Comparison of ENCODE assay signal across 31 mouse cellular contexts in genomic region chr7:118371361-118371760, GRCm38 (mm10).
DNase-seq lines count a peak whose midpoint lies in the region; ATAC-seq and TF ChIP-seq lines count a peak whose summit lies in the region.
"Had no signal": no experiment of that assay in that cellular context is flagged by ENCODE, and none has a peak within 500 bp of the region (broad histone marks: within the 10 kb centered on the region; RNA-seq: fewer than 3 reads in every experiment).

No protein-coding gene starts in this region.

- no peak for ATAC-seq in intestine, postnatal 0 days
- ATAC-seq: forebrain, embryonic 15.5 days; inflammation-experienced regulatory T-cells, adult 6 months; midbrain, embryonic 15.5 days had no signal

- intact Hi-C loops in left cerebral cortex, postnatal 14 days (cut with DNase I) = no loop called here
- intact Hi-C loops in left cerebral cortex, postnatal 4 days (cut with DNase I) = no loop called here

- no peak overlapping the region for H3K4me2 ChIP-seq in intestine, postnatal 0 days (replicated peaks; ENCODE audit: low read depth)
- H3K4me2 ChIP-seq: embryonic facial prominence, embryonic 12.5 days; forebrain, embryonic 15.5 days; hindbrain, embryonic 15.5 days; limb, embryonic 13.5 days; liver, embryonic 11.5 days; lung, embryonic 15.5 days; midbrain, embryonic 15.5 days; neural tube, embryonic 15.5 days had no signal

- peak; percentile 47 to 53 for DNase-seq in frontal cortex, postnatal 36 days (ENCODE audit: low spot score in 2 of 2)
- DNase-seq in frontal cortex, postnatal 25 days (ENCODE audit: low spot score in 2 of 2) = no peak
- peak; percentile 24 to 37 for DNase-seq in left cerebral cortex, postnatal 14 days (ENCODE audit: low spot score in 2 of 2)
- DNase-seq in left cerebral cortex, postnatal 4 days = no peak
- DNase-seq in NIH3T3 (ENCODE audit: low read depth) = peak; percentile 42
- peak; percentile 48 for DNase-seq in layer of hippocampus, adult 9-10 months (ENCODE audit: low spot score)
- DNase-seq in cerebellum, adult 9-11 months = no peak
- DNase-seq: adrenal gland, adult 2 months; adrenal gland, postnatal 36 days; cerebellum, adult 2 months; cerebellum, postnatal 25 days; gastrocnemius, postnatal 14 days; heart, postnatal 14 days; kidney, adult 18-20 months; kidney, postnatal 4 days; retina, postnatal 1 day; spleen, adult 18-20 months; thymus, adult 18-20 months; thymus, postnatal 25 days had no signal

- no peaks in the 10 kb centered on the region for H3K4me1 ChIP-seq in intestine, postnatal 0 days (replicated peaks; ENCODE audit: control insufficient read depth, insufficient read depth, low read length)
- H3K4me1 ChIP-seq: embryonic facial prominence, embryonic 12.5 days; forebrain, embryonic 15.5 days; hindbrain, embryonic 15.5 days; lung, embryonic 15.5 days; midbrain, embryonic 10.5 days; midbrain, embryonic 15.5 days; neural tube, embryonic 15.5 days had no signal

- H3K27me3 ChIP-seq in intestine, postnatal 0 days (replicated peaks; ENCODE audit: control insufficient read depth, insufficient read depth, low read length) = no peaks in the 10 kb centered on the region
- H3K27me3 ChIP-seq: embryonic facial prominence, embryonic 12.5 days; forebrain, embryonic 15.5 days; hindbrain, embryonic 15.5 days; limb, embryonic 13.5 days; lung, embryonic 15.5 days; midbrain, embryonic 15.5 days; neural tube, embryonic 15.5 days had no signal

- no peaks in the 10 kb centered on the region for H3K36me3 ChIP-seq in intestine, postnatal 0 days (ENCODE audit: control insufficient read depth, insufficient read depth)
- H3K36me3 ChIP-seq: embryonic facial prominence, embryonic 12.5 days; forebrain, embryonic 15.5 days; hindbrain, embryonic 10.5 days; hindbrain, embryonic 15.5 days; limb, embryonic 13.5 days; lung, embryonic 15.5 days; midbrain, embryonic 10.5 days; midbrain, embryonic 15.5 days; neural tube, embryonic 15.5 days had no signal

- H3K27ac ChIP-seq in intestine, postnatal 0 days (ENCODE audit: low read depth, low read length) = no peak overlapping the region
- H3K27ac ChIP-seq: embryonic facial prominence, embryonic 12.5 days; forebrain, embryonic 15.5 days; hindbrain, embryonic 10.5 days; hindbrain, embryonic 15.5 days; limb, embryonic 13.5 days; lung, embryonic 15.5 days; midbrain, embryonic 10.5 days; midbrain, embryonic 15.5 days; neural tube, embryonic 15.5 days had no signal

- H3K9ac ChIP-seq in intestine, postnatal 0 days (ENCODE audit: low read depth, low read length) = no peak overlapping the region
- H3K9ac ChIP-seq: embryonic facial prominence, embryonic 12.5 days; forebrain, embryonic 15.5 days; hindbrain, embryonic 15.5 days; limb, embryonic 13.5 days; lung, embryonic 15.5 days; midbrain, embryonic 15.5 days; neural tube, embryonic 15.5 days had no signal

- TF ChIP-seq CTCF in intestine, postnatal 0 days (IDR thresholded peaks at IDR 0.05; ENCODE audit: low read depth) = no peak

- H3K9me3 ChIP-seq in intestine, postnatal 0 days (ENCODE audit: control insufficient read depth) = no peaks in the 10 kb centered on the region
- H3K9me3 ChIP-seq: embryonic facial prominence, embryonic 12.5 days; forebrain, embryonic 15.5 days; hindbrain, embryonic 10.5 days; hindbrain, embryonic 15.5 days; limb, embryonic 13.5 days; lung, embryonic 15.5 days; midbrain, embryonic 10.5 days; midbrain, embryonic 15.5 days; neural tube, embryonic 15.5 days had no signal

- WGBS in intestine, postnatal 0 days = 93% methylated on average over 5 of the region's 5 CpGs

- H3K4me3 ChIP-seq in intestine, postnatal 0 days (ENCODE audit: low read depth, low read length) = no peak overlapping the region
- H3K4me3 ChIP-seq: embryonic facial prominence, embryonic 12.5 days; forebrain, embryonic 15.5 days; hindbrain, embryonic 10.5 days; hindbrain, embryonic 15.5 days; limb, embryonic 13.5 days; lung, embryonic 15.5 days; midbrain, embryonic 10.5 days; midbrain, embryonic 15.5 days; neural tube, embryonic 15.5 days had no signal

Comparison
In these comparisons a context has a peak if more than half of its experiments do, and no peak if none do; other contexts are left out.
1. DNase-seq: peak in frontal cortex, postnatal 36 days (2 of 2), left cerebral cortex, postnatal 14 days (2 of 2), NIH3T3 (single experiment) and layer of hippocampus, adult 9-10 months (single experiment); none in frontal cortex, postnatal 25 days (0 of 2), left cerebral cortex, postnatal 4 days (single experiment) and cerebellum, adult 9-11 months (single experiment).